Mouse (Mus musculus) adrenal gland, postnatal 14 days (tissue): Measurements from ENCODE around the gene Capns1. TPM values are rescaled to one million over a fixed set of nuclear protein-coding genes. Genes with fewer than 3 reads are reported as not detected.
"Not testable (repeated sequence)": the region's sequence is repeated elsewhere in the genome, so short reads cannot be mapped to it uniquely, and the experiment has no call there.

Experiments used
- DNase-seq: peaks from one replicate; pipeline ENCODE4 v3.0.0; 2021; ENCODE audit warnings: mixed read lengths
- long read RNA-seq, 2 experiments: library from polyadenylated mRNA; stranded (forward); transcript quantifications; one replicate each; pipeline ENCODE4 v2.0.0; 2021
- total RNA-seq: library from RNA; stranded (reverse); gene quantifications from 2 replicates; pipeline ENCODE4 v1.2.3, GENCODE M21; 2021

Capns1 gene
- total RNA-seq, result 526 and 534 TPM in 2 replicates
- long read RNA-seq, experiment 1, transcript Capns1-203 (11 exons, 1,429 nt), result major isoform, 46 of 97 reads
- long read RNA-seq, experiment 1, partial matches to known transcripts, result 36 of 97 reads
- long read RNA-seq, experiment 1, other reads (novel, unspliced or antisense), result 9 of 97 reads
- long read RNA-seq, experiment 2, transcript Capns1-203 (11 exons, 1,429 nt), result major isoform, 26 of 70 reads
- long read RNA-seq, experiment 2, partial matches to known transcripts, result 28 of 70 reads
- long read RNA-seq, experiment 2, other reads (novel, unspliced or antisense), result 13 of 70 reads

DNA sequence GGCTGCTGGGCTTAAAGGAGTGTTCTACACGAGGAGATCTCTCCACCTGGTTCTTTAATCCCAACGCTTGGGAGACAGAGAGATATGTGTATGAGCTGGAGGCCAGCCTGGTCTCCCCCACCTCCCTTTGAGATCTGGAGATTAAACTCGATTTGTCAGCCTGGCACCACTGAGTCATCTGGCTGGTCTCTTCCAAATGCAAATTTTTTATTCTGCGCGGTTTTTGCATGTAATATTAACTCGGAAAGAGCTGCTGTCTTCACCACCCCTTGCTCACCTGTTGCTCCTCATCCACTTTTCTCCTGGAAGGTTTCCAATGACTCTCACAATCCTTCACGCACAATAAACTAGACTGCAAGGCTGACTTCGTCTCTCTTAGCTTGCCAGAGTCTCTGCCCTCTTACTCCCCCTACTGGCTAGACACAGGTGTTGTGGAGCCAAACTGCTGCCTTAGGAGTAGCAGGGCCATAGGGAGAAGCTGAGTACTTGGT lies at the start of gene Capns1:
TSS of gene Capns1 (minus strand) at position 331 of the 491 bp plus-strand sequence.
- peak; percentile 79 for DNase-seq

DNA sequence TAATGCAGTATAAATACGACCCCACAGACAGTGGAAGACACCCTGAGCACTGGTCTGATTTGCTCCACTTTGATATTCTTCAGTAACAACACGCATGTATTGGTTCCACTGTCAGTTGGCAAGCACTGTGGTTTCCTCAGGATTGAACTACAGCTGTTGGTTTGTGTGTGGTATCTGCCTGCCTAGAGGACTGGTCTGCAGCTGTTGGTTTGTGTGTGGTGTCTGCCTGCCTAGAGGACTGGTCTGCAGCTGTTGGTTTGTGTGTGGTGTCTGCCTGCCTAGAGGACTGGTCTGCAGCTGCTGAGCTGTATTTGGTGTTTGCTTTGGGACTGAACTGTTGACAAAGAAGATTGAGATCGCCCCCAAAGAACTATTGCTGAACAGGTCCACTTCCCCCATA lies 38.8 kb upstream of the Capns1 start:
- not testable (repeated sequence) for DNase-seq

DNA sequence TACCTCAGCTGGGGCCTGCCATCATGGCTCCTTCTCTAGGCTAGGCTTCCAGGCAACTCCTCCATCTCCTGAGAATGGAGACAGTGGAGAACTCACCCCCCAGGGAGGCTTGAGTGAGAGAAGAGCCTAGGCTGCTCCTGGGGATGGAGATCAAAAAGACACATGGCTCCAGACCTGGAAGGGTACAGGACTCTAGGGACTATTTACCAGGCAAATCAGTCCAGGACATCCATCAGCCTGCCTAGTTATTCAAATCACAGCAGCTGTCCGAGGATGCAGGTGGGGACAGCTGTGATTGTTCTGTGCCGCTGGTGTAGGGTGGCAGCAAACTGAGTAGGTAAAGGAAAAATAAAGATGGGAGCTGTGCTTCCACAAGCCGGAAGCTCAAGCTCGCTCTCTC lies 37.0 kb upstream of the Capns1 start, which contains the start of gene Ovol3:
TSS of gene Ovol3 (minus strand) at position 101 of the 400 bp plus-strand sequence.
- no peak for DNase-seq

DNA sequence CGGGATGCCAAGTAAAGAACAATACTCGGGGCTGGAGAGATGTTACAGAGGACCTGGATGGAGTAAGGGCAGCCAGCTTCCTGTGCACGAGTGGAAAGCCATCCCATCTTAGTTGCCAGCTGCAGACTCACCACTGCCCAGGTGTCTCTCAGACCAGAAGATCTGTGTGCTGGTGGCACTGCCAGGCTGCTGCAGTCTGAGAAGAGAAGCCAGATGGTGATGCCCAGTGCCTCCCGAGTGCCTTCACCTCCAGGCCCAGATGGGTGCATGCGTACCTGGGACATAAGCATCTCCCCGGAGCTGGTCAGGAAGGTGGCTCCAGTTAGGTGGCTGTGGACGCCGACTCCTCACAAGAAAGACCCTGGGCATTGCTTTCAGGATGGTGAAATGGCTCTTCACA lies 36.5 kb upstream of the Capns1 start:
- DNase-seq, result no peak

DNA sequence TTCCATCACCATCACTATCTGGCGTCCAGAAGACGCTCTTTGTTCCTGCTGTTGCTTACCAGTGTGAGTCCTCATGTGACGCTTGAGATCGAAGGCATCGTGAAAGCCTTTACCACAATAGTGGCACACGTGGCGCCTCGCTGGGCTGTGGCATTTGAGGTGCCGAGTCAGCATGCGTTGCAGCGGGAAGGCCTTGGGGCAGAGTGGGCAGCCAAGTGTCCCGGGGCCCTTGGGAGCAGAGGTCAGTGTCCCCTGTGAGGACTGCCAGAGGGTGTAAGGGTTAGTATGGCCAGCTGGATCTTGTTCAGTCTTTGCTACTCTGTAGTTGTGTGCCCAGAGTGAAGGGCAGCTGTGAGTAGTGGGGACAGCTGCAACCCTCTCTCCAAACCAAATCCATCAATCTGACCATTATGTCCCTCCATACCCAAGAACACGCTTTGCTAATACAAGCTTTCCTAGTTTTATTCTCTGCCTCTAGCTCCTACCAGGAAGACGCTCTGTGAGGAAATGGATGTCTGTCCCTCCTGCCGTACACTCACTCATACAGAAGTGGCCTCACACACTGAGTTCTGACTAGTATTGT lies 35.8 kb upstream of the Capns1 start:
- DNase-seq, result peak; percentile 63

DNA sequence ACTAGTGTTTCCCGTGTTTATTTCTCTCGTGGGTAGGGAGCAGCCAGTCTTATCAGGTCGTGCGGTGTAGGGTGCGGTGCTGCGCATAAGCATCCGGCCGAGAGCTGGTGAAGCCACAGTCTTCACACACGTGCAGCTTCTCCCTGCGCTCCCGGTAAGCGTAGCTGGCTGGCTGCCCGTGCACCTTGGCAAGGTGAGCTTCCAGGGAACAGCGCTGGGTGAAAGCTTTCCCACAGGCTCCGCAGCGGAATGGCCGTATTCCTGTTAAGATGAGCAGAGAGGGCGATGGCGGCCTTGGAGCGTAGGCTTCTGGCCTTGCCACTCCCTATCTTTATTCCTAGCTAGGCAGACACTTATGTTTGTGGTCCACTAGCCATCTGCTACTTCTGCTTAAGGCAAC lies 34.8 kb upstream of the Capns1 start:
- DNase-seq, result peak; percentile 22

DNA sequence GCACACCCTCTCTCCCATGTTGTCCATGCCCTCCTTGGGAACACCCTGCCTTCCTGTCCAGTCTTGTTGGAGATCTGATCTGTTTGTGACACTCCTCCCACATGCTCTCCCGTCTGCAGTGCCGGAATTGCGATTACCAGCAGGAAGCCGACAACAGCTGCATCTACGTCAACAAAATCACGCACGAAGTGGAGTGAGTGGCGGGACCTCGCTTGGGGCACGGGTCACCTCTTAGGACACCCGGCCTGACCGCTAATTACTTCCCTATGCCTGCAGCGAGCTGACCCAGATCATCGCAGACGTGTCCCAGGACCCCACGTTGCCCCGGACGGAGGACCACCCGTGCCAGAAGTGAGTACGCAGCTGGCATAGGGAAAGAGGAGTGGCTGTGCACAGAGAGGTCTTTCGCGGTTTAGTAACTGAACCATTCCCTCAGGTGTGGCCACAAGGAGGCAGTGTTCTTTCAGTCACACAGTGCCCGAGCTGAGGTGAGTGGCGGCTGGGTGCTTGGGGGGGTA lies 34.1 kb upstream of the Capns1 start:
- peak; percentile 86 for DNase-seq

DNA sequence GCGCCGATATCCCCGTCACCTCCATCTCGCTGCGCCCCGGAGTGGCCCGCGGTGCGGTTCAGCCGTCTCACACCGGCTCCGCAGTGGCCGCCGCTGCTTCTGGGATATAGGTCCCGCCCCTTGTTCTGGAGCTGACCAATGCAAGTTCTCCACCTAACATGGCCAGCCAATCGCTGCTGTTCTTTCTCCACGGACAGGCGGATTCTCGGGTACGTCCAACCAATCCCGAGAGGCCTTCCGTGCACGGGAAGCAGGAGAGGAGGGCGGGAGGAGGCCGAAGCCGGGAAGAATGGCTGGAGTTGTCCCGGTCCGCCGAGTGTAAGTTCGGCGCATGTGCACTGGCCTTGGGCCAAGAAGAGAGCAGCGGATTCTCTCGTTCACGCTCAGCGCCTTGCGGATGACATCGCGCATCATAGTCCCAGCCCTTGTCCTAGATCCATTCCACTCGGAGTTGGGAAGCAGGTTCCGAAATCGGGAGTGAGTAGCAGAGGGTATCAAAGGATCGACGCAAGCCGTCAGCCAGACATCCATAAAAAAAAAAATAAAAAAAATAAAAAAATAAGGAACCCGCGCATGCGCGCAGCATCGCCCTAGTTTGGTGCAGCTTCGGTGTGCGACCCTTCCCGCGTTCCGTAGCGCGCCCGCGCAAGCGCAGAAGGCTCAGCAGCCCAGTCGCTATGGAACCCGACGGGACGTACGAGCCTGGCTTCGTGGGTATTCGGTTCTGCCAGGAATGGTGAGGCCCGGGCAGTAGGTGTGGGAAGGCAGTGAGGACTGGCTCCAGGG lies 33.3 kb upstream of the Capns1 start, which contains the start of the genes Polr2i and Tbcb:
TSS of gene Polr2i (plus strand) at position 280 of the 786 bp plus-strand sequence.
TSS of gene Tbcb (minus strand) at position 604 of the 786 bp plus-strand sequence.
- peak; percentile 99 for DNase-seq

DNA sequence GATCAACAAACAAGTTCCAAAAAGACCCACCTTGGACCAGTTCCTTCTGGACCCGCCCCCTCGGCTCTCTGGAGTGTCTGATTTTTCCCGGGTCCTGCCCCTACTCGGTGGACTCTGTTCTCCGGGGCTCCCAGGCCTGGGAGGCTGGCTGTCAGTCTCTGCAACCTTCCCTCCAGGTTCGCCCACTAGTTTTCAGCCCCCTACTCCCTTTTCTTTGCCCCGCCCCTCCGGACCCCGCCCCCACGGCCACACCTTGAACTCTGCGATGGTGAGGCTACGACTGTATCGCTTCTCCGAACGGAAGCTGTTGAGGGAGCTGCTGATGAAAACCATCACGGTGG lies 32.7 kb upstream of the Capns1 start:
- DNase-seq, result no peak

DNA sequence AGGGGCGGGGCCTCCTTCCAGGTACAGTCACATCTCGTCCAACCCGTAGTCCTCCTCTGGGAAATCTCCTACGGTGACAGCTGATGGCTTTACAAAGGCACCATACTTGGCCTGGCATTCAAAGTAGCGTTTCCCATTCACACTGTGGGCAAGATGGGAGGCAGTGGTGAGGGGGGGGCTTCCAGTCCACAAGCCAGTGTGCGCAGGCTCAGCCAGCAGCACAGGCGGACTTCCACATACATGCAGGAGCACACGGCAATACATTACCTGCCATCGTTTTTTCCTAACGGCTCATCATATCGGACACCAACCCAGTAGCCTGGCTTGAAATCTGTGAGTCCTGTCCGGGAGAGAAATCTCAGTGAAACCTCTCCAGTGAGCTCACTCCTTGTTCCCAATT lies 25.6 kb upstream of the Capns1 start:
- no peak for DNase-seq

DNA sequence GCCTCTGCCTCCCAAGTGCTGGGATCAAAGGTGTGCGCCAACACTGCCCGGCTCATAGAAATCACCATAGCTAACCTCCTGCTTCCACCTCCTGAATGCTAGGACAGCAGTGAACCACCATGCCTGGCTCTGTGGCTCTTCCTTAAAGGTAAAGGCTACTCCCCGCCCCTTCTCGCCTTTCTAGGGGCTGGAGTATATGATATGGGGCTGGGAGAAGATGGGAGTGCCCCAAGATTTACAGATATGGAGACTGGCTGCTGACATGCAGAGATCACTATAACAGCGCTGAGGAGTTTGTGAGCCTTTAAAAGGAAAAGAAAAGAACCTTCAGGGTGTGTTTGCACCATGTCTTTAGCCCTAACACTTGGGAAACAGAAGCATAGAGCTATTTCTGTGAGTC lies 23.6 kb upstream of the Capns1 start:
- DNase-seq, result no peak

DNA sequence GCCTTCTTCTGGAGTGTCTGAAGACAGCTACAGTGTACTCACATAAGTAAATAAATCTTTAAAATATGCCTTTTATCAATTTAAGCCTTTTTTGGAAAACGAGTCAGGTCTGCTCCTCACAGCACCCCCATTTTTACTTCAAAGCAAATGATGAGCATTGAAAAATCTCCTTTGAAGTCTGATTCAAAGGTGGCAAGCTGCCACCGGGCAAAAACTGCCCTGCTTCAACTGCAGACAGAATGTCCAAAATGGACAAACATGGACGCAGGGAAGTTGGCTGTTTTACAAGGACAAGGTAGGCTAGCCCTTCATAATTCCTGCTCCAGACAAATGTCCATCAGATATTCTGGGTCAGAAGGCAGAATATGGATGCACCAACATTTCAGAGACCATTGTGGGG lies 22.8 kb upstream of the Capns1 start:
- DNase-seq, result peak; percentile 23

DNA sequence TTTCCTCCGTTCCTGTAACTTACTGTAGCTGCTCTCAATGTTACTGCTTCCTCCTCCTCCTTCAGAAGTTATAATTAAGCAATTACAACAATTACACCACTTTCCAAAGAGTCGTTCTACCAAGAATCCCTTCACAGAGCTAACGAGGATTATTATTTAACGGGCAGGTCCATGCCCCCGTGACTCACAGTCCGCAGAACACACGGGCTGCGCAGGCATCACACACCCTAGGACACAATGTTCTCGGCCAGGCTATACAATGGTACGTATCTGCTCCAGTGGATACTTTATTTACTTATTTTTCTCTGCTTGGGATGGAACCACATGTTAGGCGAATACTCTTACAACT lies 21.4 kb upstream of the Capns1 start:
- DNase-seq, result no peak

DNA sequence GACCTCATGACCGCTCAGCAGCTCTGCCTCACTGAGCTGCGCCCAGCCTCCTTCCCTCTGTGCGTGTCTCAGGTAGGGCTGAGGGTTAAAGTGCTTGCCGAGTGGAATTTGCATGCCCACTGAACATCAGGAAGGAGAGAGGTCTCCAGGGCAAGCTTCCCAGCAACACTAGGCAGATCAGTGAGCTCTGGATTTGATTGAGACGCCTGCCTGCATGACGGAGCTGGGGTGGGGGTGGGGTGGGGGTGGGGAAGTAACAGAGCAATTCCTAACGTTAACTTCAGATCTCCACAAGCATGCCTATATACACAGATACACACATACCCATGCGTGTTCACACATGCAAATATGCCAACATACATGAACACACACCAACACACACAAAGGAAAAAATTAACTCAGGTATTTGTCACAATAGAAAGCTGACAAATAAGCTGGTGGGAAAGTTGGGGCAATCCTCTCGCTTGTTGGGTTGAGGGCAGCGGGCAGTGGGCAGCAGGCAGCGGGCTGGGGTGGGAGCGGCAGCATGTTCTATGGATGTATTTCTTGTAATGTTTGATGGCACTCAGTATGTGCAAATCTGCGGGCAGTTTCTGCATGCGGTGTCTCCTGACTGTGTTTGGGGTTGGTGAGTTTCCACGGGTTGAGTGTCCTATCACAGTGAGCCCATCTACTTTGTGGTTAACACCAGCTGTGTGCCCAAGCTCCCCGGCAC lies 20.8 kb upstream of the Capns1 start:
- peak; percentile 78 for DNase-seq

DNA sequence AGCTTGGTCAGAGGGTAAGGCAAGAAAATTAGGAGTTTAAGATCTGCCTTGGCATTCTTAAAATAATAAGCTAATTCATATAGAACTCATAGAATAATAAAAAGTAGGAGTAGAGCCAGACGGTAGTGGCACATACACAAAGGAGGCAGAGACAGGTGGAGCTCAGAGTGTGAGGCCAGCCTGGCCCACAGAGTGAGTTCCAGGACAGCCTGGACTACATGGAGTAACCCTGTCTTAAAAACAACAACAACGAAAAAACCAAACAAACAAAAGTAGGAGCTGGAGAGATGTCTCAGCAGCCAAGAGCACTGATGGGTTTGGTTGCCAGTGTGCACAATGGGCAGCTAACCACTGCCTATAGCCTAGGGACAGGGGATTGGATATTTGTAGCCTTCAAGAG lies 18.7 kb upstream of the Capns1 start:
- DNase-seq, result no peak

DNA sequence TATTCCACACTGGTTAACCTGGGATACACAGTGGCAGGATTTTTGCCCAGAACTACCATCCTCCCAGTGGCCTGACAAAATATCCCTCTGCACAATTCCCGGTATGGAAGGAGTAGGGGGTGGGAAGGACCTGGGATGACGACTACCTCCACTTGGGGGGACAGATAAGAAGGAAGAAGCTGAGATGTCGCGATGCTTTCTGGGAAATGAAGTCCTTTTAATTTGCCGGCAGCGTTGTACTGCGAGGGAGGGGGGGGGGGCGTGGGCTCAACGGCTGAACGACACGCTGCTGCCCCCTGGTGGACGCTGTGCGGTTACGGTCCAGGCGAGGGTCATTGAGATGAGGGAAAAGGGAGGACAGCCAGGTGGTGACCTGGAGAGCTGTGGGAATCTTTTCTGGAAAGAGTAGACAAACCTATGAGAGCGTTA lies 18.1 kb upstream of the Capns1 start:
- peak; percentile 89 for DNase-seq

DNA sequence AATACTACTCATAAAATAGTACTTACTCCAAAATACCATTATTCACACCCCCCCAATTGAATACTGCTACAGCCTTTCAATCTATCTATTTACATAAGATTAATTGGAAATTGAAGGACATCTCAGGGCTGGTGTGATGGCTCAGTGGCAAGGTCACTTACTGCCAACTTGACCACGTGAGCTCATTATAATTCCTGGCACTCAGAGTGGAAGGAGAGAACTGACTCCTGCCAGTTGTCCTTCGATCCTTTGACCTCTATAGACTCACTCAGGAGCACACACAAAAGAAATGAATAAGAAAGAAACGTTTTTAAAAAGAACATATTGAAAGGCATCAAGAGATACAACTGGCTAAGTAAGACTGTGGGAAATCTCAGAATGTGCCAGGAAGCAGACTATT lies 17.3 kb upstream of the Capns1 start:
- DNase-seq, result peak; percentile 5

DNA sequence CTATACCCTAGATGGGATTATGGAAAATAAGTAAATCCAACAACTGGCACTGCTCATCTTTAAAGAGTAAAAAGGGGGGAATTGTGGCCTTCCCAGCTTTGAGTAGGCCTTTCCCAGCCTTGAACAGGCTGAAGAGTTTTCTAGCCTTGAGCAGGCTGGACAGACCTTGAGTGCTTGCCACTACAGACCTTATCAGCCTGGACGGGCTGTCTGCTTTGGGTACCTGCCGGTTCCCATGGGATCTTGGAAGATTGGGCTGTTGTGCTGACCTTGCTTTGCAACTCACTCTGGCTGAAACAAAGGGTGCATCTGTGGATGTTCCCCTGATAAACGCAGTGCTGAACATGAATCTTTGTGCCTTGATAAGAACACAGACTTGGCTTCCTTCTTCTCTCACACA lies 15.3 kb upstream of the Capns1 start:
- peak; percentile 48 for DNase-seq

DNA sequence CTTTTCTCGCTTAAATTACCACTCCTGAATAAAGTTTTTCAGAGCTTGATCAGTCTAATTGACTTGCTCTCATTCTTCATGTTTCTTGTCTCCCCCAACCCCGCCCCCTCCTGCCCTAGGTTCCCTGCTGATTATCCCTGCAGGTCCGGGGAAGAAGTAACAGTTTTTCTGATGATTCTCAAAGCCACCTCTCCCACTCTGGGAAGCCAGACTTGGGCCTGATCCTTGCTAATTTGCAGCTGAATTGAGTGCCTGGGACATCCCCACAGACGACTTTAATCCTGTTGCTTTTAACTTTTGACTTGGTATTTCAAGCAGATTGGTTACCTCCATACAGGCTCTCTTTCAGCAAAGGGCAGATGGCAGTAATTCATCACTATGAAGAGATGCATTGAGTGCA lies 12.4 kb upstream of the Capns1 start:
- DNase-seq, result peak; percentile 2

DNA sequence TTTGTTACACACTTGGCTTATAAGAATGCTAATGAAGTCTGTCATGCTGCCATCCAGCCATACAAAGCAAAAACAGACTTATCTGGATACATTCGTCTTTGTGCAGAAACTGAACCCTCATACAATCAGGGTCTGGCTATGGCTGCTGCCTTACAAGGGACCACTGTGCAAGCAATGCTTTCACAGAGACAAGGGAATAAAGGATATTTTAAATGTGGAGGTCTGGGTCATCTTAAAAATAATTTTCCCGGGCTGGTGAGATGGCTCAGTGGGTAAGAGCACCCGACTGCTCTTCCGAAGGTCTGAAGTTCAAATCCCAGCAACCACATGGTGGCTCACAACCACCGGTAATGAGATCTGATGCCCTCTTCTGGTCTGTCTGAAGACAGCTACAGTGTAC lies 7.8 kb upstream of the Capns1 start:
- peak; percentile 1 for DNase-seq

DNA sequence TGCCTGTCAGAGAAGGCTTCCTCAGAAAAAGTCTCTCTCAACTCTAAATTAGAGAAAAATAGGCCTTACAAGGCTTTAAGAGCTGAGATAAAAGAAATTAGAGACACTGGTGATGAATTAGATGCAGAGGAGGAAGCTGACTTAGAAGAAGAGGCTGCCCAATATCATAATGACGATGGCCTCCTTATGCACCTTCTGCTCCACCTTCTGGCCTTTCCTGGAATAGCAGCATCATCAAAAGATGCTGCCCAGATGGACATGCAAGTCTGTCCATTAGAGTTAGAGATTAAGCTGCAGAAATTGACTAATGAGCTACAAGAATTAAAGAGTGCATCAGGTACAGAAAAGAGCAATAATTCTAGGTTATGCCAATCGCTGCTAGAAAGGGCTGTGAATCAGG lies 6.8 kb upstream of the Capns1 start:
- peak; percentile 79 for DNase-seq

DNA sequence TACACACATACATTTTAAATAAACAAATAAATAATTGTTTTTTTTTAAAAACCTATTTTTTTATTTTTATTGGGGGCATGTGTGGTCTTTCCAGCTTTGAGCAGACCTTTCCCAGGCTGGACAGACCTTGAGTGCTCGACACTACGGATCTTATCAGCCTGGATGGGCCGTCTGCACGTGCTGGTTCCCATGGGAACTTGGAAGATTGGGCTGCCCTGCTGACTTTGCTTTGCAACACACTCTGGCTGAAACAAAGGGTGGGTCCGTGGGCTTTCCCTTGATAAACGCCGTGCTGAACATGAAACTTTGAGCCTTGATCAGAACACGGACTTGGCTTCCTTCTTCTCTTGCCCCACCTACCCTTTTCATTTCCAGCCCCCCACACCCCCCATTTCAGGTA lies 5.8 kb upstream of the Capns1 start:
- DNase-seq, result peak; percentile 56
